Mouse (Mus musculus) midbrain, embryonic 11.5 days (tissue): ENCODE data around the gene Olfr832. TPM values are rescaled to one million over a fixed set of nuclear protein-coding genes. Genes with fewer than 3 reads are reported as not detected.
"Not testable (repeated sequence)": the region's sequence is repeated elsewhere in the genome, so short reads cannot be mapped to it uniquely, and the experiment has no call there.

Experiments used
- ATAC-seq: fragments of 200-750 bp; cut with Nextera tagmentation; 2 replicates; pipeline ENCODE4 v1.8.0; 2017; ENCODE audit warnings: moderate TSS enrichment, moderate library complexity; ENCODE audit not compliant: low FRiP score
- DNase-seq: peaks from one replicate; pipeline ENCODE4 v3.0.0; 2015; ENCODE audit warnings: low spot score; ENCODE audit errors: missing footprints
- H3K27ac ChIP-seq: fragments of 300-500 bp; sonication (generic); 2 replicates; pipeline ENCODE4 v1.5.1; 2014; ENCODE audit warnings: low read depth, low read length
- H3K27me3 ChIP-seq: fragments of 300-500 bp; sonication (generic); 2 replicates; pipeline ENCODE4 v1.6.1; 2014; ENCODE audit warnings: mild to moderate bottlenecking, low read length, moderate library complexity, mixed read lengths; ENCODE audit not compliant: control insufficient read depth, insufficient read depth
- H3K36me3 ChIP-seq: fragments of 300-500 bp; sonication (generic); 2 replicates; pipeline ENCODE4 v1.6.1; 2014; ENCODE audit warnings: mild to moderate bottlenecking, low read length, moderate library complexity, mixed read lengths; ENCODE audit not compliant: control insufficient read depth, insufficient read depth
- H3K4me1 ChIP-seq: fragments of 300-500 bp; sonication (generic); 2 replicates; pipeline ENCODE4 v1.6.1; 2014; ENCODE audit warnings: low read length; ENCODE audit not compliant: control insufficient read depth, insufficient read depth
- H3K4me2 ChIP-seq: fragments of 300-500 bp; sonication (generic); 2 replicates; pipeline ENCODE4 v1.6.1; 2014; ENCODE audit warnings: mild to moderate bottlenecking, moderate library complexity
- H3K4me3 ChIP-seq: fragments of 300-500 bp; sonication (generic); 2 replicates; pipeline ENCODE4 v1.5.1; 2014; ENCODE audit warnings: low read depth, low read length
- H3K9ac ChIP-seq: fragments of 300-500 bp; sonication (generic); 2 replicates; pipeline ENCODE4 v1.6.1; 2014; ENCODE audit warnings: low read length
- H3K9me3 ChIP-seq: fragments of 300-500 bp; sonication (generic); 2 replicates; pipeline ENCODE4 v1.6.1; 2016; ENCODE audit warnings: low read length; ENCODE audit not compliant: control insufficient read depth
- WGBS: fragments of 180-500 bp; shearing (Covaris S2); extraction: QIAGEN DNeasy Blood & Tissue Kit; methylation state at CpG from one replicate; pipeline ENCODE4 v1.1.7; 2014; 5-methylcytosine and 5-hydroxymethylcytosine counted together
- polyA plus RNA-seq: library from polyadenylated mRNA; unstranded; fragments of >200 nt; fragmentation: Nextera tagmentation; extraction: Ambion mirVana; gene quantifications from 2 replicates; pipeline ENCODE4 v1.2.1, GENCODE M21; 2014

Olfr832 gene
- polyA plus RNA-seq = not detected in 2 replicates

DNA sequence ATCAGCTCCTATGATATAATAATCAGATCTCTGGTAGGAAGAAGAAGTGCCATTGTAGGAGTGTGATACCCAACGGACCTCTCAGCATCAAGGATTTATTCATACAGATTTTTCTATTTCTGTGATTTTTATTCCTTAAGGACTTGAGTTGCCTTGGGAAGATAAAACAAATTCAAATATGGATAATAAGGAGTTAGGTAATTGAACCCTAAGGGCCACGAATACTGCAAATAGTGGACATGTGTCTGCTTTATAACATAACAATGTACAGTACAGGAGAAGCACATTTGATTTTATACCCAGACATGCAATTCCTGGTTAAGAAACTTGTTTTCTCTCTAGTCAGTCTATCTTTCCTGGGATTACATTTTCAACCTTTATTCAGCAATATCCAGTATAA is at the start of gene Olfr832:
Olfr832 (plus strand) TSS at position 301 of the 400 bp plus-strand sequence.
- H3K27ac ChIP-seq, H3K27me3 ChIP-seq, H3K9ac ChIP-seq, ATAC-seq, DNase-seq, H3K4me1 ChIP-seq, H3K36me3 ChIP-seq, H3K9me3 ChIP-seq, H3K4me3 ChIP-seq, H3K4me2 ChIP-seq: not testable (repeated sequence)
- WGBS = 82% methylated on average over 2 of the region's 2 CpGs

DNA sequence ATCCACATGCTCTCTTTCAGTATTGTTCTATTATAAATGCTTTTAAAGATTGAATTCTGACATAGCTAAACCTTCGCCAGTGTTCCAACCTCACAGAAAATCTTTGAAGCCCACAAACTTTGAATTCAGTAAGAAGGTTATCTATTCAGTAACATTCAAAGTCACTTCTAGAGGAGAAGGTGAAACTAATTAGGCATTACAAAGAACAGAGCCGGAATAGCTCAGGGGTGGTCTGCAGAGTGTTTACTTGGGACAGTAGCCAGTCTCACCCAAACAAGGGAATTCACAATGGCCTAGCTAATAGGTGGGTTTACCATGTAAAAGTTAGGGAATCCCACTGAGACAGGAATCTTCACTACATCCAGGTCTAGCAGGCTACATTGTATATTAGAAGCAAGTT is 29.2 kb upstream of the Olfr832 start:
- H3K36me3 ChIP-seq, H3K4me3 ChIP-seq, ATAC-seq, DNase-seq, H3K4me2 ChIP-seq, H3K27ac ChIP-seq, H3K4me1 ChIP-seq, H3K9ac ChIP-seq, H3K9me3 ChIP-seq, H3K27me3 ChIP-seq: not testable (repeated sequence)
- WGBS = 69% methylated on average over 2 of the region's 2 CpGs

DNA sequence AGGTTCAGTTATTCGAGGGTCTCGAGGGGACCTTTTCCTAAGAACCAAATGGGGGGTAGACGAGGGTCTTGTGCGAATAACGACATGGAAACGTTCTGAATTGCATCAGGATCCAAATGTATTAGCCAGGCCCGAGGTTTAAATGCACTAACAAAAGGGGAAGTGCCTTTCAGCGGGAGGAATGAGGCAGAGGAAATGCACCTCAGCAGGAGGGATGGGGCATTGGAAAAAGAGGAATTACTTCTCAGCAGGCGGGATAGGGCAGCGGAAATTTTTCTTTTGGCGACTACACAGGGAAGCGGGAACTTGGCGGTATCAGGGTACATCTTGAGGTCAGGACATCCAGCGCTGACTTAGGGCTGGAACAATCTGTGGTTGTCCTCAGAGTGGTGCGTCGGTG is 9.0 kb upstream of the Olfr832 start:
- 88% methylated on average over 15 of the region's 16 CpGs for WGBS
- not testable (repeated sequence) for DNase-seq, ATAC-seq, H3K4me1 ChIP-seq, H3K36me3 ChIP-seq, H3K9me3 ChIP-seq, H3K4me3 ChIP-seq, H3K4me2 ChIP-seq, H3K9ac ChIP-seq, H3K27me3 ChIP-seq, H3K27ac ChIP-seq

DNA sequence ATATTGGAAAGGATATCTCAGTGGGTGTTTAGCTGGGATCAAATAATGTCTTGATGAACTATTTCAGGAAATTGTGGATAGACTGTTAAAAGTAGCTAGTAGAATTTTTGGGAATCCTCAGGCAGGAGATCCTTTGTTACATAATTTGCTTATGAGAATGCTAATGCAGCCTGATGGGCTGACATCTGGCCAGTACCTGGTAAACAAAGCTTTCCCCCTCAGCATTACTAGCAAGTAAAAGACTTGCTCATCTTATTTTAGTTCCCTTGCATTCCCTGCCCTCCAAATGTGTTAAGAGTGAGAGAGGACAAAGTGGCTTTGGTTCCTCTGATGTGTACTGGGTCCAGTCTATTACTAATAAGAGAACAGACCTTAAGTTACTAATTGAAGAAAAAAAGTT is 25.1 kb downstream of the Olfr832 start:
- H3K27me3 ChIP-seq = no peaks in the 10 kb centered on the region
- no peaks in the 10 kb centered on the region for H3K4me1 ChIP-seq
- H3K36me3 ChIP-seq = no peaks in the 10 kb centered on the region
- no peak overlapping the region for H3K4me2 ChIP-seq
- no peak overlapping the region for H3K4me3 ChIP-seq
- DNase-seq = no peak
- no peak overlapping the region for H3K9ac ChIP-seq
- peaks cover 4% of the 10 kb centered on the region for H3K9me3 ChIP-seq
- ATAC-seq = no peak
- H3K27ac ChIP-seq = no peak overlapping the region

DNA sequence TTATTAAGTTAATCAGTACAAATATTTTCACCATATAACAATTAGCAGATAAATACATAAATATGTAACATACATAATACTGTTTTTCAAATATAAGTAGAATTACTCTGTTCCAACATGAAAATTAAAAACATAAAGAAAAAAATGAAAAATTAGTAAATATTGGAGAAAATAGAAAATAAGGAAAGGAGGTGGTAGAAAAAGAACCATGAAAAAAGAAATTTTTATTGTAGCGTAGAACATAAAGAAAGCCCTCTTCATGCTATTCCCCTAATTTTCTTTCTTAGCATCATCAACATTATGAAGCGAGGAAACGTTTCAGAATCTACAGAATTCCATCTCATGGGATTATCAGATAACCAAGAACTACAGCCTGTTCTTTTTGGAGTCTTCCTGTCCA is 50.8 kb downstream of the Olfr832 start, which contains the start of gene Olfr834:
Olfr834 (plus strand) TSS at position 301 of the 400 bp plus-strand sequence.
- Histone ChIP-seq H3K4me3 (no peak within 1 kb of the TSS), H3K36me3 (no peaks in the 10 kb centered on the region), H3K27me3 (no peaks in the 10 kb centered on the region), H3K9me3 (no peaks in the 10 kb centered on the region; the same call in 1 of the 2 replicates), H3K27ac (no peak within 1 kb of the TSS), H3K4me1 (no peaks in the 10 kb centered on the region), H3K9ac (no peak within 1 kb of the TSS), H3K4me2 (no peak within 1 kb of the TSS)
- DNase-seq = no peak
- no peak for ATAC-seq
- 81% methylated on average over 3 of the region's 3 CpGs for WGBS

Other genes with a start within 250 kb of the Olfr832 start
- gene Olfr24, start 173.1 kb upstream of the Olfr832 start, polyA plus RNA-seq = not detected in 2 replicates
- gene Olfr828, start 117.6 kb upstream of the Olfr832 start, polyA plus RNA-seq = not detected in 2 replicates
- gene Olfr829, start 82.2 kb upstream of the Olfr832 start, polyA plus RNA-seq = not detected in 2 replicates
- gene Olfr830, start 62.4 kb upstream of the Olfr832 start, polyA plus RNA-seq = not detected in 2 replicates
- gene Olfr834, start 50.9 kb downstream of the Olfr832 start, polyA plus RNA-seq = not detected in 2 replicates
- not detected in 2 replicates for gene Olfr835, start 95.6 kb downstream of the Olfr832 start, polyA plus RNA-seq
- not detected in 2 replicates for gene Olfr836, start 183.3 kb downstream of the Olfr832 start, polyA plus RNA-seq
- gene Olfr837, start 199.2 kb downstream of the Olfr832 start, polyA plus RNA-seq = not detected in 2 replicates
- not detected in 2 replicates for gene Olfr839-ps1, start 240.2 kb downstream of the Olfr832 start, polyA plus RNA-seq